Mouse (Mus musculus): ENCODE measurements around the gene 6430571L13Rik. TPM values are rescaled to one million over a fixed set of nuclear protein-coding genes. Genes with fewer than 3 reads are reported as not detected.
A peak's percentile ranks its signal among the peaks of the same experiment; 100 is the strongest.

6430571L13Rik gene
- total RNA-seq, 4 experiments from 2014 or later, result 5.6 to 7.1 (median 6.2) TPM

DNA sequence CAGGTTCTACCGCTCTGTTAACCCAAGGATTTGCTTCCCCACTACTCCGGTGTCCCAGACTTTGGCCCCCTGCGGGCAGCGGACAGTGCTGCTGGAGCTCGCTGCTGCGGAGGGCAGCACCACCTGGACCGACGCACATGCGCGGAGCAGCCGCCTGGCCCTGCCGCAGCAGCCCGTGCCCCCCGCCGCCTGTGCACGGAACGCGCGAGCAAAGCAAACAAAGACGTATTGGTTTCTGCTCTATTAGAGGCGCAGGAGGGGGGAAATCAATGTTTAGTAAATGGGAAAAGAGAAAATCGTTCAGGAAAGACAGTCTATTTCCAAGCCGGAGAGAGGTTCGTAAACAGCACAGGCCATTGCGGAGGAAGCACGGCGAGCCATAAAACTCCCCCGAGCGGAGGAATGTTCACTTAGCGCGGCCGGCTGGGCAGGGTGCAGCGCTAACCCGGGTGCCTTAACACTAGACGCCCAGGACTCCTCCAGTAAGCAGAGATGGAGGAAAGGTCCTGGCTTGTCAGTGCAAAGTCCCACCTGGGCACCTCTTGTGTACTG is 37.6 kb downstream of the 6430571L13Rik start:
- DNase-seq (ENCODE audit: low spot score in 2 of 2), result no peak

DNA sequence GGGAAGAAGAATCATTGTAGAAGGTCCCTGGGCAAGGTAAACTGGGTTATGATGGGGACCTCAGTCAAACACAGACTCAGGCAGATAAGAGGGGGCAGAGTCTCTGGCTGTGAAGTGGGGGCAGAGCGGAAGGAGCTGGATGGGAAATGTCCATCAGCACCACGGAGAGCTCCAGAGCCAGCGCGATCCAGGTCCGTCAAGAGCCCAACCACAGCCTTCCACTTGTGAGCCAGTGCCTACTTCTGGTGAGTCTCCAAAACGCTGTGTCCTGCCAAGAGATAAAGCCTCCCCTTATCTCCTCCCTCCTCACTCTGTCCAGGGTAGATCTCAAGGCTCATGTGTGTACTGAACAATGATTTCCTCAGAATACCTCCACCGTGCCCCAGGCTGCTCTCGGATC is 41.3 kb downstream of the 6430571L13Rik start:
- DNase-seq (ENCODE audit: low spot score in 2 of 2), result no peak

DNA sequence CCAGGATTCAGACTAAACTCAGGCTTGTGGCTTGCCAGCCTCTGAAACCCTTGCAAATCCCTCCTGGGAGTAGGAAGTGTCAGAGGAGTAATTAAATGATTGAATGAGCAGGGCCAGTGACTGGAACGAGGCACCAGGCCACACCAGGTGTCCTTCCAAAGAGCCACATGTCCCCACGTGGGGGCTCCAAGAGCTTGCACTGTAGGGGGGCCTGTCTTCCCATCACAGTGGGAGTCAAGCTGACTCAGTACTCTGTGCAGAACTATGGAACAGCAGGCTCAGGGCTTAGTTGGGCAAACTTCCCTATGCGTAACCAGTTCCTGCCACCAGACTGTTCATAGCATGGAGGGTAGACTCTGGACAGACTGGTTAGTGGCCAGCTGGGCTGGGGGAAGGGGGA is 44.0 kb downstream of the 6430571L13Rik start:
- no peak for DNase-seq (ENCODE audit: low spot score in 2 of 2)

DNA sequence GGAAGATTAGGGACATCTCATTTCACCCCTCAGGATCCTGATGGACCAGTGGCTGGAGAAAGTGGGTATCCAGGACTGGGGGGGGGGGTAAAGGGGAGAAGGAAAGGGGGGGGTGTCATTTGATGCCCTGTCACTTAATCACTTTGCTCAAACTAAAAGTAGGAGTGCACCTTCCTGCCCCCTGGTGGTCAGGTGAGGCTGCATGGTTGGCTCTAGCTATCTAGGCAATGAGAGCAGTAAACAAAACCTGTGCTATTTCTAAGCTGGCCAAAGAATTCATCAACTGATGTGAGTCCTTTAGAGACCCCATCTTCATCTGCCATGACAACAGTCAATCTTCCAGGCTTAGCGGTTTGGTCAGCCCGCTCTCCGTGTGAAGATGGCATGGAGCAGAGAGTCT is 46.3 kb downstream of the 6430571L13Rik start:
- no peak for DNase-seq (ENCODE audit: low spot score in 2 of 2)

DNA sequence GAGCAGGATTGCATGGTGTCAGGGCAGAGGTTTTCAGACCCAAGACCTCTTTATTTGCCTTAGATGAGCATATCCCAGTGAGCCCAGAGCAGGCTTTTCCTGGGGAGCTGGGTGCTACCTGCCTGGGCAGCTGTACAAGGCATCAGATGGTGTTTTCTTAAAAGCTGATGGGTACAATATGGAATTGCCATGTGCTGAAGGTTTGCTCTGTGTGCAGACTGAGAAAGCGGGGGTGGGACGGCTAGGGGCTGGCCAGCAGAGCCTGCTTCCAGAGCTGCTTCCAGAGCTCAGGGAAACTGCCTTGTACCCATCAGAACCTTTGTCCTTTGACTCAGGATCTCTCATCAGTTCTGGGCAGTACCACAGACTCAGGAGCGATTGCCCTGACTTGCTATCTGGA is 47.3 kb downstream of the 6430571L13Rik start:
- DNase-seq (ENCODE audit: low spot score in 2 of 2), result no peak

DNA sequence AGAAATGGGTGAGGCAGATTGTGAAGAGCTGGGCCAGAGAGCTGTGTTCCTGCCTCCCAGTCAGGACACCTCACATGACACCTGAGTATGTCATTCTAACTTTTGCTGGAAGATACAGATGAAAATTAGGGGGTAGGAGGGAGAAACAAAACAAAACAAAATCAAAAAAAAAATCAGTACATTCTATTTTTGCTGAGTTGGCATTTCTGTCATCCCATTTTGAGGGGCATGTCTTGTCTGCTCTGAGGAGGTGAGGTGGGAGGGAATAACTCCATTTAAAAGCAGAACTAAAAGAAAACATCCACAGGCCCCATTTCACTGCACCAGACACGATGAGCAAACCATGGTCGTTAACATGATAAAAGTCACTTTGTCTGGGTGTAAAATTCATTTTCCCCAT is 47.9 kb downstream of the 6430571L13Rik start:
- no peak for DNase-seq (ENCODE audit: low spot score in 2 of 2)

DNA sequence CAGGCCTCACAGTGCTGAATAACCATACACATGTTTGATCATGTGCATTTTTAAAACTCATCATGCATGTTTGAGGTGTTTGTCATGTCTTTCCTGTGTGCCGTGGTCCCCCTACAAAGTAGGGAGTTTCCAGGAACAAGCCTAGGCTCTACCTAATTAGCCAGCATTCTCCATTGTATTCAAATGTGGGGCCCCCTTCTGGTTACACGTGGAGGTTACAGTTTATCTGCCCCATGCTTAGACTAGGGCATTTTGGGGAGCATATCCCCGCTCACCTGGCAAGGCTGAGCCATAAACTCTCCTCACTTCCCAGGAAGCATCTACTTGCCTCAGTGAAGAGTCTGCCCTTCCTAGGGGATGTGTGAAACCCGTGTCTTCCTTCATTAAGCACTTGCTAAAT is 56.0 kb downstream of the 6430571L13Rik start:
- DNase-seq (ENCODE audit: low spot score in 2 of 2), result no peak

DNA sequence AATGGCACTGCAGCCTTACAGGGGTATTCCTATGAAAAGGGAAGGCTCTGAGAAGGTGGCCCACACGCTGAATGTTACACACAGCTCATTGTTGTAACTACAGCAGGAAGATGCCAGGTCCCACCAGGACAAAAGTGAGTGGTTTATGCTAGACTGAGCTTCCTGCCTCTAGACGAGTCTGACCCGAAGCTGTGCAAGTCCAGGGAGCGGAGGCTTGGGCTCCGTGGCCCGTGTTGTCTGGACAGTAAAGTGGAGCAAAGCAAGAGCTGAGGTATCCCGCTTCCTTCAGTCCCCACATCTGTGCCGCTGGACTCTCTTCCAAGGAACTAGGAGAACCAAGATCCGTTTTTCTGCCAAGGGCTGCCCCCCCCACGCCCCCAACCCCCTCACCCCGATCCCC is 58.6 kb downstream of the 6430571L13Rik start:
- no peak for DNase-seq (ENCODE audit: low spot score in 2 of 2)

DNA sequence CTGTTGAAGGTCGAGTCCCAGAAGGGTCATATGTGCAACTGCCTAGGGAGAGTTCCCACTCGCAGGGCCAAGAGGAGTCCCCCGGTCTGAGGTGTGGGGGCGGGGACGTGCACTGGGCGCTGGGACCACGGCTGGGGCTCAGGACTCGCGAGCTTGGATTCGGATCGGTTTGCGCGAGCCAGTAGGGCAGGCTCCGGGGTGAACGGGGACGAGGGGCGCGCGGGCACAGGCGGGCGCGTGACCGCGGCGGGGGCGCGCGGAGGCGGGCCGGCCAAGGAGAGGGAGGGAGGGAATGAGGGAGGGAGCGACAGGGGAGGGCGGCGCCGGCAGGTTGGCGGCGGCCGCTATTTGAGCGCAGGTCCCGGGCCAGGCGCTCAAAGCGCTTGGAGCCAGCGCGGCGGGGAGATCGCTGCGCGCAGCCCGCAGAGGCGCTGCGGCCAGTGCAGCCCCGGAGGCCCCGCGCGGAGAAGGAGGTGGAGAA is 59.1 kb downstream of the 6430571L13Rik start, which contains the start of gene Cacna2d2:
Gene Cacna2d2 (plus strand): TSS at position 122 of the 481 bp plus-strand sequence.
- DNase-seq (ENCODE audit: low spot score in 2 of 2), result peak in 1 of 2 experiments; percentile 43

DNA sequence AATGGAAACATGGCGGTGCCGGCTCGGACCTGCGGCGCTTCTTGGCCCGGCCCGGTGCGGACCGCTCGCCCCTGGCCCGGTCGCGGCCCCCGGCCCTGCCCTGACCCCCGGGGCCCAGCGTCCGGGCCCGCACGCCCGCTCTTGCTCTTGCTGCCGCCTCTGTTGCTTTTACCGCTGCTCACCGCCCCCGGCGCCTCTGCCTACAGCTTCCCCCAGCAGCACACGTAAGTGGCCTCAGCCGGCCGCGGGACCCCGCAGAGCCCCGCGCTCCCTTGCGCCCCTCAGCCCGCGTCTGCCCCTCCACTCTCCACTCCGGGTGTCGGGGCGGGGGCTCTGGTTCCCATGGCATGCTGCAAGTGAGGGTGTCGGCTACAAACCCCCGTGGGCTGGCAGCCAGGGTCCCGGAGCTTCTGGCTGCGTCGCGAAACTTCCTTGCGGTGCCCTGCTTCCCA is 59.7 kb downstream of the 6430571L13Rik start:
- no peak for DNase-seq (ENCODE audit: low spot score in 2 of 2)

DNA sequence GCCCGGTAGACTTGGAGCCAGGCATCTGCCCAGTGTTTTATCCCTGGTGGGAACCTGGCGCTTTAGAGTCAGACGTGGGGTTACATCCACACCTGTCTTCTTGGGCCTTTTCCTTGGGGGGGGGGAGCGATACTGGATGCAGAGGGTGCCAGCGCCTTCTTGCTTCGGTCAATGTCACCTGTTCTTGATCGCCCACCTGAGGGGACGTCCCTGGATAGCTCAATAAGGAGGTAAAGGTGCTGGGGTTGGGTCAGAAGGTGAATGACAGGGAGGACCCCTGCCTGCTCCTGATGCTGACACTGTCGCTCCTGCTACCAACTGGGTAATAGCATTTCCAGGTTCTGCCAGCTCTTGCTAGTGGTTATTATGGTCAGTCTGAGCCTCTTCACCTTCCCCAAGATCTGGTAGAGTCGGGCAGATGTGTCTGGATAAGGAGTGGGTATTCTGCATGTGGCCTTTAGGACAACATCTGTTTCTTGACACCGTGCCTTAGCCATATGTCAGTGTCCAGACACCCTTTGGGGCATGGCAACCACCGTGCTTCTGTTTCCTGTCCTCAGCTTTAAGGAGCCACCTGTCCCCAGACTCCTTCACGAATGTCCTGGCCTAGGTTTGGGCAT is 60.4 kb downstream of the 6430571L13Rik start:
- no peak for DNase-seq (ENCODE audit: low spot score in 2 of 2)

Other genes with a start within 250 kb of the 6430571L13Rik start
- gene Dock3, start 108.7 kb upstream of the 6430571L13Rik start, total RNA-seq (2022), result 100 to 1,000 TPM; 191 to 234 (median 223) TPM
- 1 to 10 TPM; 2.4 to 3.9 (median 3.2) TPM for gene Mapkapk3, start 50.7 kb upstream of the 6430571L13Rik start, total RNA-seq (2022)
- gene Cish, start 44.6 kb upstream of the 6430571L13Rik start, total RNA-seq (2022), result 10 to 100 TPM in 1 of 4 experiments, 1 to 10 TPM in 3; 7.2 to 12.2 (median 9.2) TPM
- 10 to 100 TPM; 14.9 to 20.6 (median 18.7) TPM for gene Hemk1, start 2.3 kb upstream of the 6430571L13Rik start, total RNA-seq (2022)
- 10 to 100 TPM; 37.3 to 49.0 (median 44.8) TPM for gene Cacna2d2, start 59.0 kb downstream of the 6430571L13Rik start, total RNA-seq (2022)
- 10 to 100 TPM; 36.2 to 37.2 (median 36.9) TPM for gene Tmem115, start 193.3 kb downstream of the 6430571L13Rik start, total RNA-seq (2022)
- 10 to 100 TPM; 16.3 to 20.6 (median 19.2) TPM for gene Cyb561d2, start 201.6 kb downstream of the 6430571L13Rik start, total RNA-seq (2022)
- gene Nprl2, start 201.6 kb downstream of the 6430571L13Rik start, total RNA-seq (2022), result 10 to 100 TPM; 40.8 to 42.3 (median 41.8) TPM
- 1 to 10 TPM; 5.1 to 8.3 (median 6.3) TPM for gene Zmynd10, start 206.7 kb downstream of the 6430571L13Rik start, total RNA-seq (2022)
- gene Rassf1, start 211.0 kb downstream of the 6430571L13Rik start, total RNA-seq (2022), result 10 to 100 TPM; 15.8 to 18.5 (median 16.9) TPM
- gene Tusc2, start 222.7 kb downstream of the 6430571L13Rik start, total RNA-seq (2022), result 10 to 100 TPM; 90.7 to 97.1 (median 92.8) TPM
- gene Hyal2, start 227.3 kb downstream of the 6430571L13Rik start, total RNA-seq (2022), result 10 to 100 TPM; 13.0 to 18.0 (median 15.4) TPM
- gene Hyal1, start 236.3 kb downstream of the 6430571L13Rik start, total RNA-seq (2022), result 1 to 10 TPM; 4.9 to 9.5 (median 6.8) TPM
- gene Naa80, start 238.3 kb downstream of the 6430571L13Rik start, total RNA-seq (2022), result 10 to 100 TPM in 3 of 4 experiments, 1 to 10 TPM in 1; 9.1 to 17.4 (median 13.3) TPM
- 1 to 10 TPM; 1.0 to 1.7 (median 1.1) TPM for gene Hyal3, start 240.2 kb downstream of the 6430571L13Rik start, total RNA-seq (2022)
- 10 to 100 TPM; 11.3 to 15.5 (median 15.3) TPM for gene Ifrd2, start 247.0 kb downstream of the 6430571L13Rik start, total RNA-seq (2022)

All from left cerebral cortex, adult 8-10 months (tissue).